Mouse (Mus musculus) midbrain, postnatal 0 days (tissue): ENCODE results near the gene Cbx5. TPM values are rescaled to one million over a fixed set of nuclear protein-coding genes. Genes with fewer than 3 reads are reported as not detected.

Experiments used
- ATAC-seq: fragments of 200-750 bp; cut with Nextera tagmentation; 2 replicates; pipeline ENCODE4 v1.8.0; 2017; ENCODE audit warnings: moderate number of reproducible peaks, mild to moderate bottlenecking, moderate TSS enrichment, moderate library complexity; ENCODE audit not compliant: low FRiP score
- DNase-seq: peaks from one replicate; pipeline ENCODE4 v3.0.0-alpha.2; 2015; ENCODE audit warnings: low spot score
- H3K27ac ChIP-seq: fragments of 300-500 bp; sonication (generic); 2 replicates; pipeline ENCODE4 v1.5.1; 2014; ENCODE audit warnings: low read depth, mild to moderate bottlenecking, low read length, mixed read lengths
- H3K27me3 ChIP-seq: fragments of 300-500 bp; sonication (generic); 2 replicates; pipeline ENCODE4 v1.6.1; 2014; ENCODE audit warnings: low read length, control low read depth, mixed read lengths; ENCODE audit not compliant: insufficient read depth
- H3K36me3 ChIP-seq: fragments of 300-500 bp; sonication (generic); 2 replicates; pipeline ENCODE4 v1.6.1; 2014; ENCODE audit warnings: low read length, control low read depth, mixed read lengths; ENCODE audit not compliant: insufficient read depth
- H3K4me1 ChIP-seq: fragments of 300-500 bp; sonication (generic); 2 replicates; pipeline ENCODE4 v1.6.1; 2014; ENCODE audit warnings: mild to moderate bottlenecking, control low read depth, antibody characterized with exemption, low read length, mixed read lengths; ENCODE audit not compliant: insufficient read depth
- H3K4me2 ChIP-seq: fragments of 300-500 bp; sonication (generic); 2 replicates; pipeline ENCODE4 v1.6.1; 2014; ENCODE audit warnings: low read depth, mild to moderate bottlenecking, low read length, mixed read lengths; ENCODE audit not compliant: poor library complexity, severe bottlenecking
- H3K4me3 ChIP-seq: fragments of 300-500 bp; sonication (generic); 2 replicates; pipeline ENCODE4 v1.5.1; 2014; ENCODE audit warnings: low read depth, mild to moderate bottlenecking, low read length, moderate library complexity
- H3K9ac ChIP-seq: fragments of 300-500 bp; sonication (generic); replicated peaks from 2 replicates; pipeline ENCODE4 v1.6.1; 2014; ENCODE audit warnings: mild to moderate bottlenecking, low read length, moderate library complexity, mixed read lengths; ENCODE audit not compliant: poor library complexity, severe bottlenecking
- H3K9me3 ChIP-seq: fragments of 300-500 bp; sonication (generic); 2 replicates; pipeline ENCODE4 v1.6.1; 2016; ENCODE audit warnings: low read length, control low read depth
- CTCF ChIP-seq: IDR thresholded peaks from 2 replicates; pipeline ENCODE4 v1.5.1; 2016; ENCODE audit warnings: antibody characterized with exemption, mild to moderate bottlenecking
- WGBS: fragments of 180-500 bp; shearing (Covaris S2); extraction: QIAGEN DNeasy Blood & Tissue Kit; methylation state at CpG from one replicate; pipeline ENCODE4 v1.1.7; 2014; 5-methylcytosine and 5-hydroxymethylcytosine counted together
- microRNA counts: library from miRNA; unstranded; fragments of <30 nt; microRNA quantifications from one replicate; lab custom pipeline; 2015
- microRNA-seq: library from miRNA; unstranded; fragments of <30 nt; microRNA quantifications from one replicate; pipeline ENCODE4, GENCODE M21; 2016; ENCODE audit warnings: borderline number of aligned reads
- polyA plus RNA-seq: library from polyadenylated mRNA; unstranded; fragments of >200 nt; fragmentation: Nextera tagmentation; extraction: Ambion mirVana; gene quantifications from 2 replicates; pipeline ENCODE4 v1.2.1, GENCODE M21; 2015
- total RNA-seq: library from RNA; depleted of rRNA; stranded (reverse); fragments of >200 nt; gene quantifications from 2 replicates; pipeline ENCODE4 v1.2.3, GENCODE M21; 2014; rRNA removed

Gene Cbx5
- total and polyA plus RNA-seq, 2 experiments from 2014 or later, result 106 to 190 TPM

DNA sequence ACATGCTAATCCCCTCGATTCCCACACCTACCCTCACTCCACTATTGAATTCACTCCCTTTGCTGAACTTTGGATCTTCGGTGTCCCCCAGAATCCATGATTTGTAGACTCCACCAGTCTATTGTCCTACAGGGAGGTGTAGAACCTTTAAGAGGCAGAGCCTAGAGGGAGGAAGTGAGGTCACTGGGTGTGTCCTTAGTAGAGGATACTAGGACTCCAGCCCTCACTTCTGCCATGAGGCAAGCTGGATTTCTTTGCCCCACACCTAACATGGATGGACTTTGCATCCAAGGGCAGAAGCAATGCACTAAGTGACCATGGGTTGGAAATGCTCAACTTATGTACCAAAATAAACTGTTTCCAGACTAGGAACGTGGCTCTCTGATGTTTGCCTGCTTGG lies 87.2 kb downstream of the Cbx5 start:
- TF ChIP-seq CTCF, result no peak
- H3K4me1 ChIP-seq, result peaks cover 3% of the 10 kb centered on the region; the same call in 1 of the 2 replicates
- 0 out of 2 replicates have a peak, but pooled peaks cover 3% of the 10 kb centered on the region for H3K27me3 ChIP-seq
- DNase-seq (no peak), ATAC-seq (no peak)
- no peak overlapping the region for H3K4me2 ChIP-seq
- whole genome bisulfite sequencing, result 90% methylated on average over 3 of the region's 3 CpGs
- H3K9ac ChIP-seq, result no peak overlapping the region
- no peaks in the 10 kb centered on the region for H3K9me3 ChIP-seq
- no peak overlapping the region for H3K27ac ChIP-seq
- peaks cover 13% of the 10 kb centered on the region; the same call in 1 of the 2 replicates for H3K36me3 ChIP-seq
- no peak overlapping the region for H3K4me3 ChIP-seq

- H3K4me1 ChIP-seq, result 0 out of 2 replicates have a peak, but pooled peaks cover 4% of the 10 kb centered on the region
- H3K4me2 ChIP-seq, result no peak overlapping the region
- H3K27me3 ChIP-seq, result peaks cover 8% of the 10 kb centered on the region; the same call in 1 of the 2 replicates
- DNase-seq, result peak; percentile 58
- H3K9me3 ChIP-seq, result no peaks in the 10 kb centered on the region
- no peaks in the 10 kb centered on the region for H3K36me3 ChIP-seq
- ATAC-seq, result no peak
- no peak for TF ChIP-seq CTCF
- whole genome bisulfite sequencing, result 54% methylated on average over 9 of the region's 9 CpGs
- no peak overlapping the region for H3K27ac ChIP-seq
- no peak overlapping the region for H3K4me3 ChIP-seq
- H3K9ac ChIP-seq, result no peak overlapping the region
Observed at GRCm38 (mm10) chr15:103147779-103148178, 91.8 kb downstream of the Cbx5 start.

GRCm38 (mm10) chr15:103147422-103147690 lies 92.3 kb downstream of the Cbx5 start:
- Histone ChIP-seq H3K36me3 (no peaks in the 10 kb centered on the region), H3K9ac (peak overlapping the region; percentile 54; the same call in 1 of the 2 replicates), H3K4me2 (peak overlapping the region; percentile 81), H3K4me1 (0 out of 2 replicates have a peak, but pooled peaks cover 4% of the 10 kb centered on the region), H3K27me3 (peaks cover 8% of the 10 kb centered on the region; the same call in 1 of the 2 replicates), H3K9me3 (no peaks in the 10 kb centered on the region), H3K4me3 (peak overlapping the region; percentile 43), H3K27ac (0 out of 2 replicates have a peak overlapping the region, but pooled peaks have one; percentile 32)
- DNase-seq (no peak), ATAC-seq (peak; percentile 54; the same call in 1 of the 2 replicates)
- WGBS, result 10% methylated on average over 3 of the region's 3 CpGs
- TF ChIP-seq CTCF, result no peak

- Histone ChIP-seq H3K27ac (peak overlapping the region; percentile 38), H3K27me3 (peaks cover 8% of the 10 kb centered on the region; the same call in 1 of the 2 replicates), H3K4me3 (peak overlapping the region; percentile 43), H3K9me3 (no peaks in the 10 kb centered on the region), H3K4me2 (peak overlapping the region; percentile 81), H3K4me1 (0 out of 2 replicates have a peak, but pooled peaks cover 4% of the 10 kb centered on the region), H3K36me3 (no peaks in the 10 kb centered on the region), H3K9ac (peak overlapping the region; percentile 54)
- peak; percentile 76; the same call in 1 of the 2 replicates for ATAC-seq
- WGBS, result under 1% methylated on average over 48 of the region's 57 CpGs
- TF ChIP-seq CTCF, result no peak
- peak; percentile 70 for DNase-seq
Observed at GRCm38 (mm10) chr15:103146627-103147421, 92.8 kb downstream of the Cbx5 start.

DNA sequence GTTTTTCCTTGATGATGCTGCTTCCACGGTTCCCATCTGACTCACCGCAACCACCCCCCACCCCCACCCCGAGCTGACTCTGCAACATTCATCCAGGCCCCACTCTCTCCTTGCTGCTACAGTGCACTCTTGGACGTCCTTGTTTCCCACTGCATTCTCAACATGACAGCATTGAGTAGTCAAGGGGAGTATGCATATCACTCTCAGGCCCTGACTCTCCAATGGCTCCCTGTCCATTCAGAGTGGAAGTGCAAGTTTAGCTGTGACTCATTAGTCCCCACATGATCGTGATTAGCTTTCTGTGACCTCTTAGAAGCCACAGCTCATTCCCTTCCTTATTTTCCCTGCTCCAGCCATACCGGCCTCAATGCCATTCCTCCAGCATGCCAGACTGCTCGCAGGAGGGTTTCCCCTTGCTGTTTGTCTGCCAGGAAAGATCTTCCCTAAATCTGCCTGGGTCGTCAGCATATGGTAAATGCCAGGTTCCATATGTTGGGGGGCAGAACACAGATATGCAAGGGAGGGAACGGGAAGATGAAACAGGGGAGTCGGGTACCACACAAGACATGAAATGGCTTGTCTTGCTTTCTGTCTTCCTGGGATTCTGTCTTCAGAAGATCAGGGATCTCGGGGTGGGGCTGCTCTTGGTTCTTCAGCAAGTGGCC lies 93.8 kb downstream of the Cbx5 start:
- Histone ChIP-seq H3K9ac (no peak overlapping the region; the same call in 1 of the 2 replicates), H3K27ac (no peak overlapping the region)
- 75% methylated on average over 11 of the region's 11 CpGs for WGBS

GRCm38 (mm10) chr15:103144176-103144575 lies 95.4 kb downstream of the Cbx5 start:
- DNase-seq (no peak), ATAC-seq (no peak)
- Histone ChIP-seq H3K27ac (no peak overlapping the region), H3K9me3 (no peaks in the 10 kb centered on the region), H3K4me1 (0 out of 2 replicates have a peak, but pooled peaks cover 4% of the 10 kb centered on the region), H3K4me3 (no peak overlapping the region), H3K4me2 (no peak overlapping the region), H3K36me3 (no peaks in the 10 kb centered on the region), H3K27me3 (peaks cover 11% of the 10 kb centered on the region; the same call in 1 of the 2 replicates), H3K9ac (no peak overlapping the region)
- no peak for TF ChIP-seq CTCF
- WGBS, result 62% methylated on average over 3 of the region's 3 CpGs

More for the DNA sequence above, 93.8 kb downstream of the Cbx5 start:
- Histone ChIP-seq H3K36me3 (no peaks in the 10 kb centered on the region), H3K4me1 (0 out of 2 replicates have a peak, but pooled peaks cover 4% of the 10 kb centered on the region), H3K27me3 (peaks cover 8% of the 10 kb centered on the region; the same call in 1 of the 2 replicates), H3K9me3 (no peaks in the 10 kb centered on the region), H3K4me3 (no peak overlapping the region), H3K4me2 (no peak overlapping the region)
- ATAC-seq (no peak), DNase-seq (no peak)
- TF ChIP-seq CTCF, result no peak

MicroRNAs within 50 kb of the gene (microRNA counts, 519-probe panel; counts per million panel counts)
- 4,255 counts per million, percentile 85 among the panel's probes with 10 or more counts for microRNA mmu-miR-148b (lab: Ali Mortazavi, UCI)

Small RNA genes lying within 50 kb of the gene (microRNA-seq; reads per million reads assigned to microRNA genes)
- gene Mir148b, result 402 reads per million, percentile 62 among the genes with 10 or more reads in this experiment

Other genes with a start within 250 kb of the Cbx5 start
- gene Hoxc8, start 249.2 kb downstream of the Cbx5 start, total RNA-seq, result not detected in 2 replicates
- gene Hoxc8, start 249.2 kb downstream of the Cbx5 start, polyA plus RNA-seq, result not detected in 2 replicates
- not detected in 2 replicates for gene Hoxc6, start 241.6 kb downstream of the Cbx5 start, total RNA-seq
- not detected in 2 replicates for gene Hoxc6, start 241.6 kb downstream of the Cbx5 start, polyA plus RNA-seq
- gene Hoxc4, start 220.9 kb downstream of the Cbx5 start, total RNA-seq, result 2.2 TPM in 1 of 2 replicates, not detected in the other
- not detected in 2 replicates for gene Hoxc4, start 220.9 kb downstream of the Cbx5 start, polyA plus RNA-seq
- gene Smug1, start 72.7 kb downstream of the Cbx5 start, total RNA-seq, result 33.2 and 42.9 TPM in 2 replicates
- gene Smug1, start 72.7 kb downstream of the Cbx5 start, polyA plus RNA-seq, result 13.6 and 14.1 TPM in 2 replicates
- gene Hnrnpa1, start 616 bp upstream of the Cbx5 start, total RNA-seq, result 142 and 190 TPM in 2 replicates
- gene Hnrnpa1, start 616 bp upstream of the Cbx5 start, polyA plus RNA-seq, result 540 and 609 TPM in 2 replicates
- gene Nfe2, start 18.6 kb upstream of the Cbx5 start, total RNA-seq, result 0.99 and 3.2 TPM in 2 replicates
- gene Nfe2, start 18.6 kb upstream of the Cbx5 start, polyA plus RNA-seq, result 0.26 and 0.32 TPM in 2 replicates
- gene Copz1, start 32.9 kb upstream of the Cbx5 start, total RNA-seq, result 127 and 151 TPM in 2 replicates
- 178 and 184 TPM in 2 replicates for gene Copz1, start 32.9 kb upstream of the Cbx5 start, polyA plus RNA-seq
- gene Gpr84, start 70.8 kb upstream of the Cbx5 start, total RNA-seq, result 0.27 TPM in 1 of 2 replicates, not detected in the other
- 0.29 and 0.37 TPM in 2 replicates for gene Gpr84, start 70.8 kb upstream of the Cbx5 start, polyA plus RNA-seq
- gene Zfp385a, start 100.3 kb upstream of the Cbx5 start, total RNA-seq, result 22.0 and 26.5 TPM in 2 replicates
- 26.9 and 28.8 TPM in 2 replicates for gene Zfp385a, start 100.3 kb upstream of the Cbx5 start, polyA plus RNA-seq
- 4.8 and 6.8 TPM in 2 replicates for gene Itga5, start 126.9 kb upstream of the Cbx5 start, total RNA-seq
- gene Itga5, start 126.9 kb upstream of the Cbx5 start, polyA plus RNA-seq, result 3.8 TPM in 2 replicates
- gene Gtsf1, start 190.7 kb upstream of the Cbx5 start, total RNA-seq, result not detected in 2 replicates
- gene Gtsf1, start 190.7 kb upstream of the Cbx5 start, polyA plus RNA-seq, result 0.50 TPM in 1 of 2 replicates, not detected in the other
- gene Gtsf2, start 208.7 kb upstream of the Cbx5 start, total RNA-seq, result 0.44 TPM in 1 of 2 replicates, not detected in the other
- not detected in 2 replicates for gene Gtsf2, start 208.7 kb upstream of the Cbx5 start, polyA plus RNA-seq
- gene Nckap1l, start 214.0 kb upstream of the Cbx5 start, total RNA-seq, result 4.6 and 4.7 TPM in 2 replicates
- 2.0 and 2.4 TPM in 2 replicates for gene Nckap1l, start 214.0 kb upstream of the Cbx5 start, polyA plus RNA-seq